Mouse (Mus musculus) forebrain, postnatal 0 days (tissue): ENCODE measurements around the gene Gm28635. TPM values are rescaled to one million over a fixed set of nuclear protein-coding genes. Genes with fewer than 3 reads are reported as not detected.
A peak's percentile ranks its signal among the peaks of the same experiment; 100 is the strongest.

Experiments used
- ATAC-seq: fragments of 200-750 bp; cut with Nextera tagmentation; 2 replicates; pipeline ENCODE4 v1.8.0; 2017; ENCODE audit warnings: mild to moderate bottlenecking, moderate library complexity
- DNase-seq: peaks from one replicate; pipeline ENCODE4 v3.0.0-alpha.2; 2015
- H3K27ac ChIP-seq: fragments of 300-500 bp; sonication (generic); 2 replicates; pipeline ENCODE4 v1.5.1; 2014; ENCODE audit warnings: low read depth, mild to moderate bottlenecking, antibody characterized with exemption, low read length, moderate library complexity, mixed read lengths
- H3K27me3 ChIP-seq: fragments of 300-500 bp; sonication (generic); 2 replicates; pipeline ENCODE4 v1.6.1; 2014; ENCODE audit warnings: mild to moderate bottlenecking, low read length, mixed read lengths; ENCODE audit not compliant: insufficient read depth
- H3K36me3 ChIP-seq: fragments of 300-500 bp; sonication (generic); 2 replicates; pipeline ENCODE4 v1.6.1; 2014; ENCODE audit warnings: mild to moderate bottlenecking, moderate library complexity; ENCODE audit not compliant: insufficient read depth
- H3K4me1 ChIP-seq: fragments of 300-500 bp; sonication (generic); 2 replicates; pipeline ENCODE4 v1.6.1; 2014; ENCODE audit warnings: antibody characterized with exemption; ENCODE audit not compliant: insufficient read depth
- H3K4me2 ChIP-seq: fragments of 300-500 bp; sonication (generic); 2 replicates; pipeline ENCODE4 v1.6.1; 2014; ENCODE audit warnings: low read depth, mild to moderate bottlenecking, moderate library complexity
- H3K4me3 ChIP-seq: fragments of 300-500 bp; sonication (generic); 2 replicates; pipeline ENCODE4 v1.5.1; 2014; ENCODE audit warnings: low read depth, low read length, mixed read lengths
- H3K9ac ChIP-seq: fragments of 300-500 bp; sonication (generic); 2 replicates; pipeline ENCODE4 v1.6.1; 2014; ENCODE audit warnings: mild to moderate bottlenecking
- H3K9me3 ChIP-seq: fragments of 300-500 bp; sonication (generic); 2 replicates; pipeline ENCODE4 v1.6.1; 2016; ENCODE audit warnings: low read length
- CTCF ChIP-seq: sonication (generic); IDR thresholded peaks from 2 replicates; pipeline ENCODE4 v1.5.1; 2016; ENCODE audit warnings: antibody characterized with exemption, control low read depth, low read depth
- WGBS: fragments of 180-500 bp; shearing (Covaris S2); extraction: QIAGEN DNeasy Blood & Tissue Kit; methylation state at CpG from one replicate; pipeline ENCODE4 v1.1.7; 2014; 5-methylcytosine and 5-hydroxymethylcytosine counted together
- polyA plus RNA-seq: library from polyadenylated mRNA; unstranded; fragments of >200 nt; fragmentation: Nextera tagmentation; extraction: Ambion mirVana; gene quantifications from 2 replicates; pipeline ENCODE4 v1.2.1, GENCODE M21; 2015
- total RNA-seq: library from RNA; depleted of rRNA; stranded (reverse); fragments of >200 nt; gene quantifications from 2 replicates; pipeline ENCODE4 v1.2.3, GENCODE M21; 2014; rRNA removed

Gm28635 gene
- total and polyA plus RNA-seq, 2 experiments from 2014 or later, result not detected

GRCm38 (mm10) chr2:84585700-84586099 is 92.1 kb downstream of the Gm28635 start:
- Histone ChIP-seq H3K4me3 (no peak overlapping the region), H3K27ac (no peak overlapping the region), H3K27me3 (no peaks in the 10 kb centered on the region), H3K36me3 (no peaks in the 10 kb centered on the region; the same call in 1 of the 2 replicates), H3K9ac (no peak overlapping the region), H3K9me3 (no peaks in the 10 kb centered on the region), H3K4me1 (no peaks in the 10 kb centered on the region), H3K4me2 (no peak overlapping the region)
- DNase-seq, result no peak
- no peak for TF ChIP-seq CTCF
- no peak for ATAC-seq
- WGBS, result 83% methylated on average over 8 of the region's 8 CpGs

GRCm38 (mm10) chr2:84582286-84582685 is 95.6 kb downstream of the Gm28635 start:
- WGBS, result 88% methylated on average over 5 of the region's 5 CpGs
- TF ChIP-seq CTCF, result no peak
- no peak for DNase-seq

GRCm38 (mm10) chr2:84581208-84581607 is 96.6 kb downstream of the Gm28635 start:
- ATAC-seq, result no peak
- Histone ChIP-seq H3K4me2 (no peak overlapping the region), H3K36me3 (no peaks in the 10 kb centered on the region), H3K4me3 (no peak overlapping the region), H3K27me3 (no peaks in the 10 kb centered on the region), H3K9ac (no peak overlapping the region), H3K4me1 (no peaks in the 10 kb centered on the region), H3K9me3 (no peaks in the 10 kb centered on the region), H3K27ac (no peak overlapping the region)
- no peak for DNase-seq
- 94% methylated on average over 2 of the region's 3 CpGs for WGBS
- no peak; the same call in 1 of the 2 replicates for TF ChIP-seq CTCF

More at GRCm38 (mm10) chr2:84582286-84582685, 95.6 kb downstream of the Gm28635 start:
- no peaks in the 10 kb centered on the region for H3K36me3 ChIP-seq
- no peaks in the 10 kb centered on the region for H3K27me3 ChIP-seq
- no peak for ATAC-seq
- no peaks in the 10 kb centered on the region for H3K9me3 ChIP-seq
- H3K27ac ChIP-seq, result no peak overlapping the region
- no peak overlapping the region for H3K4me2 ChIP-seq
- no peaks in the 10 kb centered on the region for H3K4me1 ChIP-seq
- H3K4me3 ChIP-seq, result no peak overlapping the region
- H3K9ac ChIP-seq, result no peak overlapping the region

GRCm38 (mm10) chr2:84579311-84579710 is 98.5 kb downstream of the Gm28635 start:
- Histone ChIP-seq H3K4me2 (no peak overlapping the region), H3K9ac (no peak overlapping the region), H3K27me3 (no peaks in the 10 kb centered on the region), H3K27ac (no peak overlapping the region), H3K9me3 (no peaks in the 10 kb centered on the region), H3K36me3 (no peaks in the 10 kb centered on the region), H3K4me1 (no peaks in the 10 kb centered on the region), H3K4me3 (no peak overlapping the region)
- no peak for DNase-seq
- TF ChIP-seq CTCF, result no peak
- 90% methylated on average over 2 of the region's 2 CpGs for WGBS
- no peak for ATAC-seq

GRCm38 (mm10) chr2:84574130-84574529 is 103.7 kb downstream of the Gm28635 start:
- TF ChIP-seq CTCF, result no peak
- Histone ChIP-seq H3K4me2 (no peak overlapping the region), H3K27me3 (no peaks in the 10 kb centered on the region), H3K36me3 (no peaks in the 10 kb centered on the region), H3K4me1 (no peaks in the 10 kb centered on the region), H3K9me3 (no peaks in the 10 kb centered on the region), H3K27ac (no peak overlapping the region), H3K4me3 (no peak overlapping the region), H3K9ac (no peak overlapping the region)
- ATAC-seq, result no peak
- 94% methylated on average over 4 of the region's 4 CpGs for WGBS
- no peak for DNase-seq

GRCm38 (mm10) chr2:84556888-84557514 is 120.8 kb downstream of the Gm28635 start:
- H3K4me2 ChIP-seq, result no peak overlapping the region
- H3K4me3 ChIP-seq, result no peak overlapping the region
- WGBS, result 51% methylated on average over 10 of the region's 10 CpGs

More at GRCm38 (mm10) chr2:84556888-84557514, 120.8 kb downstream of the Gm28635 start:
- Histone ChIP-seq H3K9ac (no peak overlapping the region), H3K4me1 (no peaks in the 10 kb centered on the region), H3K9me3 (no peaks in the 10 kb centered on the region), H3K36me3 (no peaks in the 10 kb centered on the region), H3K27me3 (no peaks in the 10 kb centered on the region), H3K27ac (no peak overlapping the region)
- TF ChIP-seq CTCF, result peak; percentile 14; the same call in 1 of the 2 replicates
- no peak for DNase-seq
- peak; percentile 25; the same call in 1 of the 2 replicates for ATAC-seq

Other genes starting within 250 kb of the Gm28635 start
- 11.6 and 16.2 TPM in 2 replicates for gene Tfpi, start 201.3 kb downstream of the Gm28635 start, total RNA-seq
- gene Tfpi, start 201.3 kb downstream of the Gm28635 start, polyA plus RNA-seq, result 11.4 and 11.7 TPM in 2 replicates
- 86.2 and 87.7 TPM in 2 replicates for gene Ctnnd1, start 27.3 kb downstream of the Gm28635 start, total RNA-seq
- gene Ctnnd1, start 27.3 kb downstream of the Gm28635 start, polyA plus RNA-seq, result 15.7 and 18.1 TPM in 2 replicates
- 0.10 TPM in 1 of 2 replicates, not detected in the other for gene Btbd18, start 19.0 kb downstream of the Gm28635 start, total RNA-seq
- gene Btbd18, start 19.0 kb downstream of the Gm28635 start, polyA plus RNA-seq, result 0.13 and 0.25 TPM in 2 replicates
- gene Selenoh, start 7.3 kb downstream of the Gm28635 start, total RNA-seq, result 194 and 244 TPM in 2 replicates
- gene Selenoh, start 7.3 kb downstream of the Gm28635 start, polyA plus RNA-seq, result 228 and 259 TPM in 2 replicates
- 46.8 and 47.5 TPM in 2 replicates for gene Med19, start 361 bp upstream of the Gm28635 start, total RNA-seq
- gene Med19, start 361 bp upstream of the Gm28635 start, polyA plus RNA-seq, result 45.8 and 48.7 TPM in 2 replicates
- 115 and 130 TPM in 2 replicates for gene Tmx2, start 1.1 kb upstream of the Gm28635 start, total RNA-seq
- 206 and 248 TPM in 2 replicates for gene Tmx2, start 1.1 kb upstream of the Gm28635 start, polyA plus RNA-seq
- gene Zdhhc5, start 37.1 kb upstream of the Gm28635 start, total RNA-seq, result 22.9 and 27.5 TPM in 2 replicates
- gene Zdhhc5, start 37.1 kb upstream of the Gm28635 start, polyA plus RNA-seq, result 13.1 TPM in 2 replicates
- gene Clp1, start 49.3 kb upstream of the Gm28635 start, total RNA-seq, result 13.2 and 18.7 TPM in 2 replicates
- gene Clp1, start 49.3 kb upstream of the Gm28635 start, polyA plus RNA-seq, result 15.6 and 15.8 TPM in 2 replicates
- gene Ypel4, start 56.0 kb upstream of the Gm28635 start, total RNA-seq, result 14.8 and 15.0 TPM in 2 replicates
- gene Ypel4, start 56.0 kb upstream of the Gm28635 start, polyA plus RNA-seq, result 7.4 and 9.3 TPM in 2 replicates
- gene Gm19426, start 65.6 kb upstream of the Gm28635 start, total RNA-seq, result 2.2 and 3.0 TPM in 2 replicates
- 2.2 and 2.6 TPM in 2 replicates for gene Gm19426, start 65.6 kb upstream of the Gm28635 start, polyA plus RNA-seq
- gene Serping1, start 97.4 kb upstream of the Gm28635 start, total RNA-seq, result 9.1 and 19.2 TPM in 2 replicates
- 23.1 and 24.8 TPM in 2 replicates for gene Serping1, start 97.4 kb upstream of the Gm28635 start, polyA plus RNA-seq
- 14.8 and 15.1 TPM in 2 replicates for gene Ube2l6, start 120.8 kb upstream of the Gm28635 start, total RNA-seq
- gene Ube2l6, start 120.8 kb upstream of the Gm28635 start, polyA plus RNA-seq, result 14.9 and 18.1 TPM in 2 replicates
- 0.29 TPM in 1 of 2 replicates, not detected in the other for gene Smtnl1, start 144.6 kb upstream of the Gm28635 start, total RNA-seq
- 0.17 TPM in 1 of 2 replicates, not detected in the other for gene Smtnl1, start 144.6 kb upstream of the Gm28635 start, polyA plus RNA-seq
- 67.3 and 74.6 TPM in 2 replicates for gene Timm10, start 149.0 kb upstream of the Gm28635 start, total RNA-seq
- gene Timm10, start 149.0 kb upstream of the Gm28635 start, polyA plus RNA-seq, result 97.7 and 116 TPM in 2 replicates
- gene Slc43a1, start 160.8 kb upstream of the Gm28635 start, total RNA-seq, result 0.92 and 3.0 TPM in 2 replicates
- gene Slc43a1, start 160.8 kb upstream of the Gm28635 start, polyA plus RNA-seq, result 0.91 and 0.94 TPM in 2 replicates
- gene Rtn4rl2, start 208.7 kb upstream of the Gm28635 start, total RNA-seq, result 17.7 and 23.7 TPM in 2 replicates
- gene Rtn4rl2, start 208.7 kb upstream of the Gm28635 start, polyA plus RNA-seq, result 25.8 and 26.1 TPM in 2 replicates